Mouse (Mus musculus) heart, postnatal 36 days (tissue): ENCODE measurements around the gene Rnase1. TPM values are rescaled to one million over a fixed set of nuclear protein-coding genes. Genes with fewer than 3 reads are reported as not detected.
"Not testable (repeated sequence)": the region's sequence is repeated elsewhere in the genome, so short reads cannot be mapped to it uniquely, and the experiment has no call there.

Experiments used
- DNase-seq, 2 experiments: peaks; one replicate each; pipeline ENCODE4 v3.0.0; 2021 to 2022
- intact Hi-C: fragments of 180-260 bp; cut with DNase I; formaldehyde crosslinking; loops from one replicate; pipeline ENCODE4 v1.15.1; 2025
- total RNA-seq, 2 experiments: library from RNA; stranded (reverse); gene quantifications; 2 replicates each; pipeline ENCODE4 v1.2.3; 2021

The Rnase1 gene
- total RNA-seq = 1 to 10 TPM in 1 of 2 experiments, under 1 TPM in 1; 0.80 to 1.1 TPM

DNA sequence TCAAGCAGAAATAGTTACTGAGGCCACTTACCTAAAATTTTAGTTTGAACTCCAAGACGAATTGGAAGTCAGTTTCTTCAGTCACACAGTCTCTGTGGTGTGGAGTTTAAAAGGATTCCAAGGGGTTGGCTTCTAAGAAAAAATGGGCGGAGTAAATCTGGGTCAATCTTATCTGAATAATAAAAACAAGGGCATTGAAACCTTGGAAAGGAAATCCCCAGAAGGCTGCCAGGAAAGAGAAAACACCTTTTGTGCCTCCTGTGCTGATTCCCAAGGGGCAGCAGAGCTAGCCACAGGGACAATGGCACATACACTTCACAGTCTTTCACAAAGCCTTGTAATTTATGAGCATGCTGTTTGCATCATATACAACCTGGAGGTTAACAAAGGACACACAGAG, at the start of gene Rnase1:
TSS of gene Rnase1 (minus strand) at position 101 of the 400 bp plus-strand sequence.
- no peak for DNase-seq
- intact Hi-C loops = no loop called here

DNA sequence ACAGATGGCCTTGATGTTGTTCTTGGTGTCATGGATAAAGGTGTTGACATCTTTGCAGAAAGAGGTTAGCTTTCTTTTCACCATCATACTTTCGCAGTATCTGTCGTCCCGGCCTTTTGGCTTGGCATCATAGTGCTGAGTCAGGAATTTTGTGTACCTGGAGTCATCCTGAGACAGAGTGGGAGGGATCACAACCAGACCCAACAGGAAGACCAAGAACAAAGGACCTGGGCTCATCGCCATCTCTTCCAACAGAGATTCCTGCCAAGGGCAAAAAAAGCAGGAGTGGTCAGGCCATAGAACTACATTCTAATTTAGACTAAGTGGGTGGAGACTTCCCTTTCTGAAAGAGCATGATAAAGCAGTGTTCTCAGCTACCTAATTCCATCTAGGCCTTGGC, 49.1 kb upstream of the Rnase1 start:
- intact Hi-C loops = no loop called here
- peak; percentile 32 to 40 for DNase-seq

DNA sequence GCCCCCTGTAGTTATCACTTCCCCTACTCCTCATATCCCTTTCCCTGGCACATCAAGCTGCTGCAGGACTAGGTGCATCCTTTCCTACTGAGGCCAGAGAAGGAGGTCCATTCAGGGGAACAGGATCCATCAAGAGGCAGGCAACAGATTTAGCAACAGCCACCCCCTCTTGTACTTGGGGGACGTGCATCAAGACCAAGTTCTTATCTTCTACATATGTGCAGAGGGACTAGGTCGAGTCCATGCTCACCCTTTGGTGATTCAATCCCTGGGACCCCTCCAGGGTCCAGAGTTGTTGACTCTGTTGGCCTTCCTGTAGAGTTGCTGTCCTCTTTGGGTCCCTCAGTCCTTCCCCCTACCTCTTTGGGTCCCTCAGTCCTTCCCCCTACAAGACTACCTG, 34.5 kb upstream of the Rnase1 start:
- intact Hi-C loops, DNase-seq: not testable (repeated sequence)

DNA sequence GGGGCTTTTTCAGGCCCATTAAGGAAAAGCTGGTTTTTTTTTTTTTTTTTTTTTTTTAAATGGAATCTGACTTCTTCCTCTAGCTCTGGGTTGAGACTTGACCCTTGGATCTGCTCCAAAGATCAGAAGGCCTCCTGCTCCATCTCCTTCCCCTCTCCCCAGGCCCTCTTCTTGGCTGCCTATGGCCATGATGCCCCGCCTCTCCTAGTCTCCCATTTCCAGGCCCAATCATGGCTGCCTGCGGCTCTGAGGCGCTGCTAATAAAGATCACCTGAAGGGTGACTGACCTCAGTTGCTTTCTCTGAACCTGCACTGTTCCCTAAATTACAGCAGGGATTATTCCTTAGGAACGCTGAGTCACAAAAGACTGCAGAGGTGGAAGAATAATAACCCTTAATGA, 27.3 kb upstream of the Rnase1 start:
- DNase-seq = no peak
- intact Hi-C loops = loop anchor here (10.0 kb wide), 2 partner anchors 311 to 369 kb away; partner anchors contain the start of genes Ccnb1ip1 and Parp2

DNA sequence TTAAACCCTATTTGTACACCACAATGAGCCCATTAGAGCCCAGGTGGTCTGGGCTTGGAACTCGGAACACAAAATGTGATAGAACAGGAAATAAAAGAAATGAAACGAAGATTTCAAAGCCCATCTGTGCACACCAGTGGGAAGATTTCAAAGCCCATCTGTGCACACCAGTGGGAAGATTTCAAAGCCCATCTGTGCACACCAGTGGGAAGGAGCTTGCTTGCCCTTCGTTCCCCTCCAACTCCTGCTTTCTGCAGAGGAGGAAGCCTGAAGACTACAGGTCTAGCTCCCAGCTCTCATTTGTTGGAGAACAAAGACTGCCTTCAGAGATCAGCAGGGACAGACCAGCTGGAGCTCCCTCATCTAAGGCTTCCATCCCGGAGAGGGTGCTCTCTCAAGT, 26.4 kb upstream of the Rnase1 start:
- not testable (repeated sequence) for DNase-seq
- intact Hi-C loops = loop anchor here (10.0 kb wide), 2 partner anchors 312 to 368 kb away; partner anchors contain the start of genes Ccnb1ip1 and Parp2

DNA sequence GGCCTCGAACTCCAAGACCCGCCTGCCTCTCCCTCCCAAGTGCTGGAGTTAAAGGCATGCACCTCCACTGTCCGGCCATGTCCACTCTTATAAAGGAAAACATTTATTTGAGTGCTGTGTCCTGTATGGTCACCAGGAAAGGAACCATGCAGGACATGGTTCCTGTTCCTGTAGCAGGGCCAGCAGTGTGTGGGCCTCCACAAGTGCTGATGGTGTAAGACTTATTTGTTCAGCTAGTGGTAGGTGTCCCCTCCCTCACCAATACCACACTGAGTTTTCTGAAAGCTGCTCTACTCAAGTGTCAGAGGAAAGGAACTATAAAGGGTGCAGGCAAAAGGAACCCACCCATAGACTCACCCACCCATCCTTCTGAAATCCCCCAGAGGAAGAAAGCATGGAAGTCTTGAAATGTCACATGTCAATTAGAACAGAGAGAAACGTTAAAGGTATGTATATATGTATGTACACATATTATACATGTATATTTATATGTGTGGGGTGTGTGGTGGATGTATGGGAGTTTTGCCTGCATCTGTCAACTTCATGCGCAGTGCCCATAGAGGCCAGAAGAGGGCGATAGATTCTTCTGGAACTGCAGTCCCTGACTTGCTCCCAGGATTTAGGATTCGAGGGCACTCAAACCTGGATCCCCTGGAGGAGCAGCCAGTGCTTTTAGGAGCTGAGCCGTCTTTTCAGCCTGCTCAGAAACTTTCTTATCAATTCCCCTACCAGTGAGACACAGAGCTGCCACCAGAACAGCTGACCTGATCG, 25.7 kb upstream of the Rnase1 start:
- peak; percentile 45 to 56 for DNase-seq
- intact Hi-C loops = loop anchor here (10.0 kb wide), 2 partner anchors 313 to 367 kb away; partner anchors contain the start of genes Ccnb1ip1 and Parp2

DNA sequence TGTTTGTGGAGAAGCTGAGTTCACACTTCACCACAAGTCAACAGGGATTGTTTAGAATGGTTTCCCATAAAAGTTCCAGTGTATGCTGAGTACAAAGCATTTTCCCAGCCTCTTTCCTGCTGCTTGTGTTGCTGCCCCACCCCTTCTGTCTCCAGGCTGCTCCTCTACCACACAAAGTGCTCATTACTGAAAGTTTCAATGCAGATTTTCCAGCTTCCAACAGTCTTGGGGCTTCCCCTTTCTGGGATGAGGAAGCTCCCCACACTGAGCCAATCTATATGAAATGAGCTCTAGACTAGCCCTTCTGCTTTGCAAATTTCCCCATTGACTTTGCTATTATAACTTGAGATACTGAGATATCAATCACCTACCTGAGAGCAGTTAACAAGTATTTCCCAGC, 19.5 kb upstream of the Rnase1 start:
- intact Hi-C loops = loop anchor here (10.0 kb wide), 1 partner anchor 689 kb away; the partner anchor contains the start of gene Ear6

DNA sequence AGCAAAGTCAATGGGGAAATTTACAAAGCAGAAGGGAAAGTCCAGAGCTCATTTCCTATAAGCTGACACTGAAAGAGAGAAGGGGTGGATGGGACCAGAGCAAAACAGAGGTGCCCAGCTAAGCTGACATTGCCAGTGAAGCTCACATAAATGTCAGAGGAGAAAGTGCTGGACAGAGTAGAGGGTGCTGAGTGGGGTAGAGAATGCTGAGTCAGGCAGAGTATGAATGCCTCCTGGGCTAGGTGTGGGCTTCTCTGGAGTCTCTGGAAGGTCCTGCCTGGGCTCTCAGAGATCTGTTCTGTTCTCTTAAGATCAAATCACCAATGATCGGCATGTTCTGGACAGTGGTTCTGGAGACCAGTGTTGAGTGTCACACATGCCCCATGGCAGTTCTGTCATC, 18.9 kb upstream of the Rnase1 start:
- DNase-seq = no peak
- intact Hi-C loops = loop anchor here (10.0 kb wide), 1 partner anchor 689 kb away; the partner anchor contains the start of gene Ear6

More for the DNA sequence above, 19.5 kb upstream of the Rnase1 start:
- DNase-seq = no peak

DNA sequence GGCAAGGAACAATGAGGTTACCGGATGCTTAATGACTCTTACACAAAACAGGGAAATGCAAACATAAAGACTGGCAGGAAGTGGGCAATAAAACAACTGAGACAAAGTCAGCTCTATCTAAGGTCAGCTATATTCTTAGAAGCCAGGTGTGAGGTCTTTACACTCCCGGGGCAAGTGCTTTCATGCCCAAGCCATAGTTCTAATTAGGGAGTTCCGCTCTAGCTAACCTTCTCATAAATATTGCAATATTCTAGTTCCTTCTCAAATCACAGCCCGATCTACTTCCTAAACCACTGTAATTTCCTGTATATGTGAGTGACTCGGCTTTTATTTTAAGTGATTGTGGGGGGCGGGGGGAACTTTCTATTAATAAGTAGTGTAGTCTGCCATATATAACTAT, 16.7 kb upstream of the Rnase1 start:
- intact Hi-C loops = loop anchor here (10.0 kb wide), 1 partner anchor 691 kb away; the partner anchor contains the start of gene Ear6
- DNase-seq = not testable (repeated sequence)

DNA sequence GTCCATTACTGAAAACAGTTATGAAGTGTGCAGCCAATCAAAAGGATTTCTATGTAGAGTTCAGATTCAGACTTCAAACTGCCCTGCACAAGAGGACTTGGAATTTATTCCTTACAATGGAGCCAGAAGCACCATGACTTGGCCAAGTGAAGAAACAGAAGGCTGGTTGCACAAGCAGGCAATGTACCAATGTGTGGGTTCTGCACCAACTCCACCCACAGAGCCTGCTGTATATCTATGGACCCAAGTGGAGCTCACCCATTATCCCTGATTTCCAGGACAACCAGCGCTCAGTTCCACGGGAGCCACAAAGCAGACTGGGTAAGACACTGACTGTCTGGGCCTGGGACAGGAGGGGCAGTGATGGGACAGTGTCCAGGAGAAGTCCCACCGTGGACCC, 15.4 kb upstream of the Rnase1 start, which contains the start of gene Rnase2b:
TSS of gene Rnase2b (plus strand) at position 285 of the 400 bp plus-strand sequence.
- intact Hi-C loops = loop anchor here (10.0 kb wide), 1 partner anchor 693 kb away; the partner anchor contains the start of gene Ear6
- not testable (repeated sequence) for DNase-seq

DNA sequence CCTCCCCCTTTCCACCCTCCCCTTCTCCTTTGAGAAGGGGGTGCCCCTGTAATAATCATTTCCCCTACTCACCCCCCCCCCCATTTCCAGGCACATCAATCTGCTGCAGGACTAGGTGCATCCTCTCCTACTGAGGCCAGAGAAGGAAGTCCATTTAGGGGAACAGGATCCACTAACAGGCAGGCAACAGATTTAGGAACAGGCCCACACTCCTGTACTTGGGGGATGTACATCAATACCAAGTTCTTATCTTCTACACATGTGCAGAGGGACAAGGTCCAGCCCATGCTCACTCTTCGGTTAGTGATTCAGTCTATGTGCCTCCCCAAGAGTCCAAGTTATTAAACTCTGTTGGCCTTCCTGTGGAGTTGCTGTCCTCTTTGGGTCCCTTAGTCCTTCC, 10.5 kb upstream of the Rnase1 start:
- no peak for DNase-seq
- intact Hi-C loops = no loop called here

DNA sequence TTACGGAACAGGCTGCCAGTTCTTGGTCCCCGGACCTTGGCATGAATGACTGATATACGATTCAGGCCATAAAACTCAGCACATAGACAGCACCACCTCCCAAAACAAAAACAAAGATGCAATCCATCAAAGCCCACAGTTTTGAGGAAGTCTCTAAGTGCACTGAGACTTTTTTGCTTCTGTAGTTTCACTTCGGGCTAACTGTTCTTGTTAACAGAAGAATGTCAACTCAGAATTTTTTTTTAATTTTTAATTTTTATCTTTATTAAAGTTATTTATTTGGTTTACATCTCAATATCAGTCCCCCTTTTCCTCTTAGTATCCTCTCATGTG, 10.1 kb upstream of the Rnase1 start:
- no peak for DNase-seq
- intact Hi-C loops = no loop called here

DNA sequence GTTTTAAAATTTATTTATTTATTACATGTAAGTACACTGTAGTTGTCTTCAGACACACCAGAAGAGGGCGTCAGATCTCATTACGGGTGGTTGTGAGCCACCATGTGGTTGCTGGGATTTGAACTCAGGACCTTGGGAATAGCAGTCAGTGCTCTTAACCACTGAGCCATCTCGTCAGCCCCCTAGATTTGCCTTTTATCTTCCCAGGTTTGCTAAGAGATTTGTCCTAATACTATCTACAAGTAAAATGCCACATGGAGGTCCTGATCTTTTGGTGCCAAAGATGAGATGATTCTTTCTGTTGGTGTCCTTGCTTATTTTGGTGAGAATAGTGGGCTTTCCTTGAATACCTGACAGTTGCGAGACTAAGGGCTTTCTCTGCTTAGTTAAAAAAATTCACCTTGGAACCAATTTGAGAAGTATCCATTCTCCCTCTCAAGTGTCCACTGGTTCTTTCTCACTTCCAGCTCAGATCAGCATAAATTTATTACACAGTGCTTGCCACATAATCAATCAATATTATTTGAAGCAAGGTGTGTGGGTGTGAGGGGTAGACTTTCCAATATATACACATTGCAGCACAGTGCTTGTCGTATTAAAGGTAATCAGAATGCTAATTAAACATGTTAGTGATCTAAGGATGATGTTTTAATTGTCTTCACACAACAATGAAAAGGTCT, 9.6 kb upstream of the Rnase1 start:
- no peak for DNase-seq
- intact Hi-C loops = no loop called here

DNA sequence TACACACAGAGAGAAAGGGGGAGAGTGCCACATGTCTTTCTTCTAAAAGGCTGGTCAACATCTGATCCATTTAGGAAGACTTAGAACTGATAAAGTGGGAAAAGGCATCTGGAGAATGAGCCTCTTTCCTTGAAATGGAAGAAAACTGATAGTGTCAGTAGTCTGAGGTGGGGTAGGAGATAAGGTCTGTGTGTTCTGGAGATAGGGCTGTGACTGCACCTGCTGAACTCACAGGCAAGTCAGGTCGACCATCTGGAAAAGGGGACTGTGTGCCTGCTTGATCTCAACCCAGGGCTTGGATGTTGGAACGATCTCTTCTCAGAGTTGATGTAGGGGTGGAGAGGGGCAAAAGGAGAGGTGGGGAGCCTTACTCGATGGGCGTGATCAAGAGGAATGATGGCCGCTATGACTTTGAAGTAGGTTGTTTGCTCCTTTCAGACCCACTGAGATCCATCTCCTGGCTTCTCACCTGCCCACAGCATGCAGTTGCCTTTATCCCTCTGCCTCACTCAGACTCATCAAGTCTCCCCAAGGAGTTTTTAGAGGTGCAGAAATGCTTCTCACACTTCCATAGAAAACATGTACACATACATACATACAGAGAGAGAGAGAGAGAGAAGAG, 5.8 kb upstream of the Rnase1 start:
- DNase-seq = no peak
- intact Hi-C loops = no loop called here

DNA sequence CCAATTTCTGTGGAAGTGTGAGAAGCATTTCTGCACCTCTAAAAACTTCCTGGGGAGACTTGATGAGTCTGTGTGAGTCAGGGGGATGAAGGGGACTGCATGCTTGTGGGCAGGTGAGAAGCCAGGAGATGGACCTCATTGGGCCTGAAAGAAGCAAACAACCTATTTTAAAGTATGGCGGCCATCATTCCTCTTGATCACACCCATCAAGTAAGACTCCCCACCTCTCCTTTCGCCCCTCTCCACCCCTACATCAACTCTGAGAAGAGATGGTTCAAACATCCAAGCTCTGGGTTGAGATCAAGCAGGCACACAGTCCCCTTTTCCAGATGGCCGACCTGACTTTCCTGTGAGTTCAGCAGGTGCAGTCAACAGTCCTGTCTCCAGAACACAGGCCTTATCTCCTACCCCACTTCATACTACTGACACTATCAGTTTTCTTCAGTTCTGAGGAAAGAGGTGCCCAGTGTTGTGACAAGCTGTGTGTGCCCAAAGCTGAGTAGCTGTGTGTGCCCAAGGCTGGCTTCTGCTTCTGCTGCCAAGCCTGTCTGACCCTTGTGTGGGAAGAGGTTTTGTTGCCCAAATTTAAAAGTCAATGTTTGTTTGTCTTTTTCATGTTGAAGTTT, 3.7 kb upstream of the Rnase1 start:
- DNase-seq = no peak
- intact Hi-C loops = no loop called here

DNA sequence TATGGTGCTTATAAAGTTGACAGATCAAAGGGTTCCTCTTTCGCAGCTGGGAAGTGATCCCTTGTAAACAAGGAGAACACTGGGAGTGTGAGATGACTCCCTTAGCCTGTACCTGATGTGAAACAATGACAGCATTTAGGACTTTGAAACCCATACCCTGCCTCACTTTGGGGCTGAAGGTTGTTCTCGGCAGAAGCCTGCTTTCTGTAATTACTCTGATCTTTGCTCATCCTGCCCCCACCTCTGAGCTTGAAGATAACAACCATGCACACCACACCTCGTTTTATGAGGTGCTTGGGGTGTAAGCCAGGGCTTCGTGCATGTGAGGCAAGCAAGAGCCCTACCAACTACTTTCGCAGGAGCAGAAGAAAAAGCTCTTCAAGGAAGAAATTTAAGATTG, 2.6 kb upstream of the Rnase1 start:
- DNase-seq = no peak
- intact Hi-C loops = no loop called here

DNA sequence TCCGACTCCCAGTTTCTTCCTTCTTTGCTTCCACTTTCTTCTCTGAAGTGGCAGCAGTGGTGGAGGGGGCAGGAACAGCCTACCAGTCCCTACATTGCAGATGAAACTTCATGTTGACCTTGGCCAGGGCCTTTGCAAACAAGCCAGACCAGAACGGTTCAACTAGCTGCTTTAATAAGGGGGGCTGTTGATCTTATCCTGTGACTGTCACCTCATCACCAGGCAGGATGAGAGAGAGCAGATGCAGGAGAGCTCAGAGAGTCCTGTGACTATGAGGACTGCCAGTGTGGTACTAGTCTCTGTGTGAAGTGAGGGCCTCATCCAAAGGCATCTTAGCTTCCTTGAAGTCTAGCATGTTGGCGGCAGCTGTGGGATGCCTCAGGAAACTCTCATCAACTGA, 1.4 kb upstream of the Rnase1 start:
- DNase-seq = no peak
- intact Hi-C loops = no loop called here

DNA sequence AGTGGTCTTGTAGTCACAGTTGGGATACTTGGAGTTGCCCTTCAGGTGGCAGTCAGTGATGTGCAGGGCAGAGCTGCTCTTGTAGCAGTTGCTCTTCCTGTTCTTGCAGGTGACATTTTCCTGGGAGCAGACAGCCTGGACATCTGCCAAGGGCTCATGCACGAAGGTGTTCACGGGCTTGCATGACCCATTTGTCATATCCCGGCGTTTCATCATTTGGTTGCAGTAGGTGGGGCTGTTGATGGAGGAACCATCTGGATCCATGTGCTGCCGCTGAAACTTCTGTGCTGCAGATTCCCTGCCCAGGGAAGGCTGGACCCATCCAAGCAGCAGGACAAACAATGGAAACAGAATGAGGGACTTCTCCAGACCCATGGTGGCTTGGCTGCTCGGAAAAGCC, 1.1 kb downstream of the Rnase1 start:
- no peak for DNase-seq
- intact Hi-C loops = no loop called here

DNA sequence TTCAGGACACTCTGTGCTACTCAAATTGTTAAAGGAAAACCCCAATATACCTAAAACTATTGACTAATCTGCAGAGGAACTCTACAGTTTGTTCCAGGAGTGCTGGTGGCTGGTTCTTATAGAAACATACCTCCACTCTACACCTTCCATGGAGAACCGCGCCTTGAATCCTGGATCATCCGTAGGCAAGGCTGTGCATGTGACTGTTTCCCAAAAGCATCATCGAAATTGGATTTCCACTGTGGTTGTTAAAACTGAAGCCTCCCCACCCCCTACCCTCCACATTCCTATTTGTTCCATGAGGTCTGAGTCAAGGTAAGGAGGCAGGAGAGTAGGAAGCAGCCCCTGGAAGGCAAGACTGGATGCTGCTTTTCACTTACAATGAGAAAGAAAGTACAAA, 2.1 kb downstream of the Rnase1 start:
- intact Hi-C loops = no loop called here
- no peak for DNase-seq

DNA sequence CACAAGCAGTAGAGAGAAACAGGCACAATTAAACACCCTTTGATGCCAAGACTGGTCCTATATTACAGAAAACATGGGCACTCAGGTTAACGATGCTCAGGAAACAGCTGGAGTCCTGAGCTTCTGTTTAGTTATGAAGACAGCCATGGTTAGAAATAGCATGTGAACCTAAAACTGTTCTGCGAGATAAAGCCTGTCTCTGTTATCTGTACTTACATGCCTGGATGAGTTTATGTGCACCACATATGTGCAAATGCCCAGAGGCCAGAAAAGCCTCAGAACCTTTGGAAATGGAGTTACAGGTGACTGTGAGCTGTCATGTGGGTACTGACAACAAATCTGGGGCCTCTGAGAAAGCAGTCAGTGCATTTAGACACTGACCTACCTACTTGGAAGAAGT, 2.6 kb downstream of the Rnase1 start:
- intact Hi-C loops = no loop called here
- DNase-seq = no peak

DNA sequence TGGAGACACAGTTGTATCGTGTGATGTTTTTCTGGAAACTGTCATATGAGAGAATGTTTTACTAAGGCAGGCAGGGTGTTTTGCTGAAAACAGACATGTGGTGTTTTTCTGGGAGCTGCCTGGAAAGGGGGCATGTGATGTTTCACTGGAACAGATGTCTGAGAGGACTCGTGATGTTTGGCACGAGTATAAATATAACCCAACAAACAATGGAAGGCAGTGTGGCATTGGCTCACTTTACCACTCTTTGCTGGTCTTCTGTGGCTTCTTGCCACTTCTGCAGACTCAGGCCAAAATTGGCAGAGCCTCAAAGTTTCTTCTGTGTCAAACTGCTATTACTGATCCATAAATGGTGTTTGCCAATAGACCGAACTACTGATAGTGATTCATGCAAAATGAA, 3.3 kb downstream of the Rnase1 start:
- intact Hi-C loops = no loop called here
- DNase-seq = peak in 1 of 2 experiments; percentile 37
